Mouse (Mus musculus) small intestine, adult 2 months (tissue): Measurements from ENCODE around the gene Map10.

Experiments
- CTCF ChIP-seq: fragments of 200-500 bp; IDR thresholded peaks from 2 replicates; pipeline ENCODE4 v1.5.1; 2012; ENCODE audit warnings: low read depth, mild to moderate bottlenecking, control low read depth, inconsistent platforms, low read length, moderate library complexity, mixed read lengths; ENCODE audit not compliant: insufficient replicate concordance, insufficient read length; ENCODE audit errors: extremely low read depth
- POLR2A ChIP-seq: fragments of 200-500 bp; IDR thresholded peaks from 2 replicates; pipeline ENCODE4 v1.6.1; 2012; ENCODE audit warnings: low read depth, mild to moderate bottlenecking, control low read depth, inconsistent platforms, low read length, moderate library complexity

DNA sequence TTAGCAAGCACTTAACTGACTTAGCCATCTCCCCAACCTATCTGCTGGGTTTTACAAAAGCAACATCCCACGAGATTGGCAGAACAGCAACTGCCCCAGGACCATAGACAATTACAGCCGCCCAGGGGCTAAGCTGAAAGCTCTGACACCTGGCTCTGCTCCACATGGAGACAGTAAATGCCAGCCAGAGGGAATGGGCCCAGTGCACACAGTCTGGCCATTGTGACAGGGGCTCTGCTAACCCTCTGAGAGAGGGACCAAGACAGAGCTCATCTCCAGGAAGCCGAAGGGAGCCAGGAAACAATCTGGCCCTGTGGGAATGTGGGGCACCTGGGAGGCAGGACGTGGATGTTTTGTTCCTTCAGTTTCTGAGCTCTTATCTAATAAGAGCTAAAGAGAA is 46.6 kb downstream of the Map10 start:
- TF ChIP-seq POLR2A (no peak), CTCF (no peak)
